32 mouse cellular contexts compared by ENCODE assay signal in the genomic region with DNA sequence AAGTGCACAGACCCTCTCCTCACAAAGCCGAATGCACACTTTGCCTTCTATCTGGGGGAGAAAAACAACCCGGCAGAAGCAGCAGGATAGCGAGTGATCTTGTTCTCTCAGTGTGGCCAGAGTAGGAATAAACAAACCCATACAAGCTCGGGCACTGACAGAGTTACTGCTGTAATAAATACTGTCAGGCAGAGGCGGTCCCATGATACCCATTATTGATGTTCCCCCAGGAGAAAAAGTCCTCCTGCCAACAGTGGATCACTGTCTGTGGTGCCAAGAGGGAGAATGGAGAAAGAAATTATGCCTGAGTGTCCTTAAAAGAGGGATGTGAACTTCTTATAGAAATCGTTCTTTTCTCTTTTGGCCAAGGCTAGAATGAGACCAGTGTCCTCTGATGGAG.
"Had no signal": no experiment of that assay in that cellular context is flagged by ENCODE, and none has a peak within 500 bp of the region (broad histone marks: within the 10 kb centered on the region; RNA-seq: fewer than 3 reads in every experiment).

No protein-coding gene starts in this region.

- H3K4me2 ChIP-seq: limb, embryonic 12.5 days; limb, embryonic 13.5 days; limb, embryonic 15.5 days; liver, embryonic 11.5 days; liver, embryonic 12.5 days; liver, embryonic 13.5 days; liver, embryonic 15.5 days; lung, embryonic 14.5 days; lung, embryonic 15.5 days; midbrain, embryonic 11.5 days; midbrain, embryonic 12.5 days; midbrain, embryonic 13.5 days; midbrain, embryonic 15.5 days had no signal

- ATAC-seq: liver, embryonic 12.5 days; liver, postnatal 0 days; lung, postnatal 0 days; midbrain, embryonic 13.5 days; midbrain, embryonic 15.5 days; midbrain, embryonic 16.5 days had no signal

- H3K4me1 ChIP-seq: limb, embryonic 10.5 days; limb, embryonic 12.5 days; limb, embryonic 13.5 days; limb, embryonic 15.5 days; liver, embryonic 12.5 days; liver, embryonic 13.5 days; liver, embryonic 15.5 days; lung, embryonic 15.5 days; megakaryocyte, embryonic 14.5 days; midbrain, embryonic 10.5 days; midbrain, embryonic 12.5 days had no signal

- H3K9me3 ChIP-seq: limb, embryonic 10.5 days; limb, embryonic 12.5 days; limb, embryonic 13.5 days; limb, embryonic 15.5 days; liver, embryonic 12.5 days; liver, embryonic 13.5 days; liver, embryonic 15.5 days; lung, embryonic 15.5 days; midbrain, embryonic 10.5 days; midbrain, embryonic 12.5 days; midbrain, embryonic 13.5 days; midbrain, embryonic 15.5 days had no signal

- H3K27me3 ChIP-seq: limb, embryonic 12.5 days; limb, embryonic 13.5 days; limb, embryonic 15.5 days; liver, embryonic 13.5 days; liver, embryonic 15.5 days; lung, embryonic 15.5 days; megakaryocyte, embryonic 14.5 days; midbrain, embryonic 12.5 days; midbrain, embryonic 13.5 days; midbrain, embryonic 15.5 days had no signal

- H3K9ac ChIP-seq: limb, embryonic 12.5 days; limb, embryonic 13.5 days; limb, embryonic 15.5 days; liver, embryonic 12.5 days; liver, embryonic 13.5 days; liver, embryonic 14.5 days; liver, embryonic 15.5 days; liver, postnatal 0 days; lung, embryonic 14.5 days; lung, embryonic 15.5 days; midbrain, embryonic 12.5 days; midbrain, embryonic 13.5 days; midbrain, embryonic 15.5 days had no signal

- H3K27ac ChIP-seq: left cerebral cortex, adult 2 months; limb, embryonic 10.5 days; limb, embryonic 12.5 days; limb, embryonic 13.5 days; limb, embryonic 15.5 days; liver, embryonic 12.5 days; liver, embryonic 13.5 days; liver, embryonic 14.5 days; liver, embryonic 15.5 days; lung, embryonic 15.5 days; macrophage; midbrain, embryonic 10.5 days; midbrain, embryonic 12.5 days; midbrain, embryonic 13.5 days; midbrain, embryonic 15.5 days had no signal

- DNase-seq: left cerebral cortex, postnatal 4 days; liver; liver, embryonic 13.5 days; liver, postnatal 0 days; lung, adult 18-20 months; lung, adult 2 months; lung, embryonic 14.5 days; lung, postnatal 10 days; lung, postnatal 14 days; lung, postnatal 36 days; lung, postnatal 4 days; midbrain, embryonic 14.5 days had no signal

- H3K4me3 ChIP-seq: left cerebral cortex, adult 2 months; limb, embryonic 10.5 days; limb, embryonic 12.5 days; limb, embryonic 13.5 days; limb, embryonic 15.5 days; liver, embryonic 12.5 days; liver, embryonic 13.5 days; liver, embryonic 15.5 days; lung, embryonic 15.5 days; megakaryocyte, embryonic 14.5 days; midbrain, embryonic 10.5 days; midbrain, embryonic 12.5 days; midbrain, embryonic 13.5 days; midbrain, embryonic 15.5 days; myocyte had no signal

- H3K36me3 ChIP-seq: limb, embryonic 10.5 days; limb, embryonic 12.5 days; limb, embryonic 13.5 days; limb, embryonic 15.5 days; liver, embryonic 12.5 days; liver, embryonic 13.5 days; liver, embryonic 15.5 days; lung, embryonic 15.5 days; midbrain, embryonic 10.5 days; midbrain, embryonic 12.5 days; midbrain, embryonic 13.5 days; midbrain, embryonic 15.5 days had no signal
